Mouse (Mus musculus) liver, embryonic 14.5 days (tissue): Measurements from ENCODE around the gene Ano4.

Experiments
- CTCF ChIP-seq: IDR thresholded peaks from 2 replicates; pipeline ENCODE4 v1.5.1; 2016; ENCODE audit warnings: antibody characterized with exemption, low read depth, control low read depth
- EP300 ChIP-seq: IDR thresholded peaks from 2 replicates; pipeline ENCODE4 v1.6.1; 2016; ENCODE audit warnings: antibody characterized with exemption, low read depth

GRCm38 (mm10) chr10:89111466-89111865 lies 233.1 kb downstream of the Ano4 start:
- no peak for TF ChIP-seq CTCF
- TF ChIP-seq EP300, result no peak
